10 mouse cellular contexts compared by ENCODE assay signal in the genomic region with DNA sequence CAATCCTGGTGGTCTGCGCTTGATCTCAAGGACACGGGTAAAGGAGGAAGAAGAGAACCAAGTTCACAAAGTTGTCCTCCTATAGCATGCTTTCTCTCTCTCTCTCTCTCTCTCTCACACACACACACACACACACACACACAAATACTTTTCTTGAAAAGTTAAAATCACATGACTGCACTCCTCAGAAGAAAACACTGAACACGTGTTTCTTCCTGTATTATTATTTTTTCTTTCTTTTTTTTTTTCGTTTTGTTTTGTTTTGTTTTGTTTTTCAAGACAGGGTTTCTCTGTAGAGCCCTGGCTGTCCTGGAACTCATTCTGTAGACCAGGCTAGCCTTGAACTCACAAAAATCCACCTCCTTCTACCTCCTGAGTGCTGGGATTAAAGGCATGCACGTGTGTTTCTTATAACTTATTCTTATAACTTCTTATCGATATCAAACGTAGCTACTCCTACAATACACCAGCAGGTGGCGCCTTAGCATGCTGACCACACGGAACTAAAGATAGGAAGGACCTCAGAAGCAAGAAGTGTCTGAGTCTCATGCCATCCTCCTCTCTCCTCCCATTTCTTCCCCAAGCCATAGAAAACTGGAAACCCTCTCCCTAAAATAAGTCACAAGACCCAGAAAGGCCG. TPM values are rescaled to one million over a fixed set of nuclear protein-coding genes. Genes with fewer than 3 reads are reported as not detected.
DNase-seq lines count a peak whose midpoint lies in the region; ATAC-seq and TF ChIP-seq lines count a peak whose summit lies in the region.
"Had no signal": no experiment of that assay in that cellular context is flagged by ENCODE, and none has a peak within 500 bp of the region (broad histone marks: within the 10 kb centered on the region; RNA-seq: fewer than 3 reads in every experiment).

No protein-coding gene starts in this region.

- no peaks in the 10 kb centered on the region for H3K4me1 ChIP-seq in liver, postnatal 0 days (ENCODE audit: insufficient read depth)
- H3K4me1 ChIP-seq in small intestine, adult 2 months (ENCODE audit: control insufficient read depth, insufficient read depth, insufficient read length, low read length): no peaks in the 10 kb centered on the region

- no peaks in the 10 kb centered on the region for H3K9me3 ChIP-seq in liver, postnatal 0 days (ENCODE audit: low read length)
- H3K9me3 ChIP-seq: heart, embryonic 15.5 days; neural tube, embryonic 12.5 days had no signal

- H3K36me3 ChIP-seq in liver, postnatal 0 days (replicated peaks; ENCODE audit: insufficient read depth, low read length): no peaks in the 10 kb centered on the region
- no peaks in the 10 kb centered on the region for H3K36me3 ChIP-seq in small intestine, adult 2 months (ENCODE audit: control insufficient read depth, insufficient read depth, low read length)
- H3K36me3 ChIP-seq: heart, embryonic 15.5 days; neural tube, embryonic 12.5 days had no signal

- peak; percentile 88 for TF ChIP-seq CTCF in liver, postnatal 0 days (IDR thresholded peaks at IDR 0.05; ENCODE audit: low read depth)
- peak; percentile 42; the same call in 1 of the 2 replicates for TF ChIP-seq CTCF in small intestine, adult 2 months (IDR thresholded peaks at IDR 0.05; ENCODE audit: extremely low read depth, insufficient read length, insufficient replicate concordance, low read depth, low read length)

- H3K4me3 ChIP-seq in liver, postnatal 0 days (ENCODE audit: low read depth, low read length): no peak overlapping the region
- no peak overlapping the region for H3K4me3 ChIP-seq in small intestine, adult 2 months (ENCODE audit: low read depth, low read length)
- H3K4me3 ChIP-seq: heart, embryonic 15.5 days; neural tube, embryonic 12.5 days had no signal

- no peak for TF ChIP-seq POLR2A in small intestine, adult 2 months (IDR thresholded peaks at IDR 0.05; ENCODE audit: low read depth, low read length)

- H3K27ac ChIP-seq in liver, postnatal 0 days (ENCODE audit: low read depth): no peak overlapping the region
- H3K27ac ChIP-seq in small intestine, adult 2 months (ENCODE audit: insufficient read depth, low read depth, low read length): no peak overlapping the region
- H3K27ac ChIP-seq: heart, embryonic 15.5 days; neural tube, embryonic 12.5 days had no signal

- H3K27me3 ChIP-seq in liver, postnatal 0 days (ENCODE audit: insufficient read depth, low read length): no peaks in the 10 kb centered on the region
- H3K27me3 ChIP-seq in small intestine, adult 2 months (ENCODE audit: control insufficient read depth, insufficient read depth, low read length): no peaks in the 10 kb centered on the region
- H3K27me3 ChIP-seq: heart, embryonic 15.5 days; neural tube, embryonic 12.5 days had no signal

- ATAC-seq in liver, postnatal 0 days: no peak

- peak; percentile 46 to 76 for DNase-seq in adrenal gland, adult (ENCODE audit: inconsistent age in 2 of 2, low spot score in 1 of 2)
- no peak for DNase-seq in adrenal gland, postnatal 4 days (ENCODE audit: low spot score in 2 of 2)
- peak; percentile 47 to 61 for DNase-seq in left cerebral cortex, postnatal 25 days (ENCODE audit: low spot score in 2 of 2)
- DNase-seq in left cerebral cortex, adult 11 months (ENCODE audit: low spot score): no peak
- DNase-seq in adrenal gland, postnatal 14 days: peak; percentile 73
- peak; percentile 50 for DNase-seq in forelimb bud, embryonic 11.5 days (ENCODE audit: low read depth, low spot score)
- peak; percentile 63 for DNase-seq in liver, postnatal 0 days

- no peak overlapping the region for H3K4me2 ChIP-seq in liver, postnatal 0 days (ENCODE audit: low read depth, low read length)
- H3K4me2 ChIP-seq: heart, embryonic 15.5 days; neural tube, embryonic 12.5 days had no signal

- no peak for TF ChIP-seq EP300 in liver, postnatal 0 days (IDR thresholded peaks at IDR 0.05; ENCODE audit: low read depth)

- H3K9ac ChIP-seq in liver, postnatal 0 days (replicated peaks): no peak overlapping the region
- H3K9ac ChIP-seq: heart, embryonic 15.5 days; neural tube, embryonic 12.5 days had no signal

- intact Hi-C loops in left cerebral cortex, postnatal 25 days (cut with DNase I): no loop called here

- 35% methylated on average over 10 of the region's 10 CpGs for WGBS in liver, postnatal 0 days (ENCODE audit: insufficient replicate concordance)
- 32% methylated on average over 10 of the region's 10 CpGs for WGBS in small intestine, adult 2 months

RNA-seq across cellular contexts. Expression of gene Zfp36l1, which starts 41.0 kb away (rescaled TPM):
- 100 to 1,000 TPM; 264 to 275 TPM for total RNA-seq in adrenal gland, postnatal 4 days (2021)
- 10 to 100 TPM; 35.3 to 42.8 TPM for total RNA-seq in left cerebral cortex, postnatal 25 days (2021)
- 197 and 204 TPM in 2 replicates for total RNA-seq in adrenal gland, postnatal 14 days (2021)
- polyA plus RNA-seq in liver, postnatal 0 days (2015; fragmentation: Nextera tagmentation; extraction: Ambion mirVana): 42.0 and 45.7 TPM in 2 replicates
- 60.1 and 118 TPM in 2 replicates for polyA plus RNA-seq in small intestine, adult 2 months (2012; rRNA removed)

Comparison
In these comparisons a context has a peak if more than half of its experiments do, and no peak if none do; other contexts are left out.
1. DNase-seq: peak in adrenal gland, adult (2 of 2), left cerebral cortex, postnatal 25 days (2 of 2), adrenal gland, postnatal 14 days (single experiment), forelimb bud, embryonic 11.5 days (single experiment) and liver, postnatal 0 days (single experiment); none in adrenal gland, postnatal 4 days (0 of 2) and left cerebral cortex, adult 11 months (single experiment).